Mouse (Mus musculus) embryonic facial prominence, embryonic 12.5 days (tissue): ENCODE results near the gene Lrch3. TPM values are rescaled to one million over a fixed set of nuclear protein-coding genes. Genes with fewer than 3 reads are reported as not detected.
"Not testable (repeated sequence)": the region's sequence is repeated elsewhere in the genome, so short reads cannot be mapped to it uniquely, and the experiment has no call there.

Source experiments
- ATAC-seq: fragments of 200-750 bp; cut with Nextera tagmentation; 2 replicates; pipeline ENCODE4 v1.8.0; 2017; ENCODE audit not compliant: insufficient number of reproducible peaks, insufficient read depth, low FRiP score, low TSS enrichment
- H3K27ac ChIP-seq: fragments of 300-500 bp; sonication (generic); 2 replicates; pipeline ENCODE4 v1.5.1; 2016; ENCODE audit warnings: mild to moderate bottlenecking
- H3K27me3 ChIP-seq: fragments of 300-500 bp; sonication (generic); 2 replicates; pipeline ENCODE4 v1.6.1; 2016; ENCODE audit warnings: mild to moderate bottlenecking, moderate library complexity
- H3K36me3 ChIP-seq: fragments of 300-500 bp; sonication (generic); 2 replicates; pipeline ENCODE4 v1.6.1; 2016; ENCODE audit warnings: mild to moderate bottlenecking
- H3K4me1 ChIP-seq: fragments of 300-500 bp; sonication (generic); 2 replicates; pipeline ENCODE4 v1.6.1; 2016
- H3K4me2 ChIP-seq: fragments of 300-500 bp; sonication (generic); replicated peaks from 2 replicates; pipeline ENCODE4 v1.6.1; 2016; ENCODE audit warnings: mild to moderate bottlenecking, moderate library complexity
- H3K4me3 ChIP-seq: fragments of 300-500 bp; sonication (generic); 2 replicates; pipeline ENCODE4 v1.5.1; 2016; ENCODE audit warnings: mild to moderate bottlenecking
- H3K9ac ChIP-seq: fragments of 300-500 bp; sonication (generic); 2 replicates; pipeline ENCODE4 v1.6.1; 2016; ENCODE audit warnings: mild to moderate bottlenecking, moderate library complexity
- H3K9me3 ChIP-seq: fragments of 300-500 bp; sonication (generic); 2 replicates; pipeline ENCODE4 v1.6.1; 2016; ENCODE audit warnings: mild to moderate bottlenecking, moderate library complexity
- WGBS: fragments of 180-500 bp; shearing (Covaris S2); methylation state at CpG from one replicate; pipeline ENCODE4 v1.1.7; 2016; 5-methylcytosine and 5-hydroxymethylcytosine counted together
- polyA plus RNA-seq: library from polyadenylated mRNA; unstranded; fragments of >200 nt; fragmentation: Nextera tagmentation; extraction: Ambion mirVana; gene quantifications from 2 replicates; pipeline ENCODE4 v1.2.1, GENCODE M21; 2016

Gene Lrch3
- polyA plus RNA-seq, 1 experiment from 2014 or later = 43.7 TPM

- no peaks in the 10 kb centered on the region for H3K27me3 ChIP-seq
- H3K9me3 ChIP-seq = no peaks in the 10 kb centered on the region
- WGBS = under 1% methylated on average over 24 of the region's 24 CpGs
- ATAC-seq = no peak
- peak overlapping the region; percentile 81 for H3K4me3 ChIP-seq
- peak overlapping the region; percentile 93 for H3K27ac ChIP-seq
- H3K36me3 ChIP-seq = peaks cover 32% of the 10 kb centered on the region
- H3K9ac ChIP-seq = peak overlapping the region; percentile 91
- H3K4me2 ChIP-seq = peak overlapping the region; percentile 72
- peaks cover 16% of the 10 kb centered on the region for H3K4me1 ChIP-seq
These were observed 142.9 kb downstream of the Lrch3 start for GRCm38 (mm10) chr16:33056786-33057185.

- Histone ChIP-seq H3K36me3 (peaks cover 32% of the 10 kb centered on the region), H3K9ac (peak overlapping the region; percentile 28), H3K27ac (no peak overlapping the region), H3K4me3 (peak overlapping the region; percentile 15; the same call in 1 of the 2 replicates), H3K4me1 (peaks cover 18% of the 10 kb centered on the region), H3K9me3 (no peaks in the 10 kb centered on the region), H3K27me3 (no peaks in the 10 kb centered on the region), H3K4me2 (peak overlapping the region; percentile 72)
- ATAC-seq = no peak
- WGBS = 90% methylated on average over 16 of the region's 16 CpGs
These were observed 144.1 kb downstream of the Lrch3 start for GRCm38 (mm10) chr16:33058033-33058432.

GRCm38 (mm10) chr16:33058656-33059055 lies 144.8 kb downstream of the Lrch3 start:
- peak overlapping the region; percentile 72; the same call in 1 of the 2 replicates for H3K4me2 ChIP-seq
- 91% methylated on average over 9 of the region's 9 CpGs for WGBS
- not testable (repeated sequence) for H3K4me3 ChIP-seq, H3K9ac ChIP-seq, H3K27me3 ChIP-seq, H3K9me3 ChIP-seq, ATAC-seq, H3K27ac ChIP-seq
- H3K4me1 ChIP-seq = peaks cover 25% of the 10 kb centered on the region
- H3K36me3 ChIP-seq = peaks cover 32% of the 10 kb centered on the region

- no peak overlapping the region for H3K4me2 ChIP-seq
- H3K27ac ChIP-seq = no peak overlapping the region
- peaks cover 28% of the 10 kb centered on the region for H3K4me1 ChIP-seq
- 83% methylated on average over 1 of the region's 1 CpGs for WGBS
- H3K9me3 ChIP-seq = no peaks in the 10 kb centered on the region
- no peak overlapping the region for H3K4me3 ChIP-seq
- H3K27me3 ChIP-seq = no peaks in the 10 kb centered on the region
- no peak overlapping the region for H3K9ac ChIP-seq
- peaks cover 32% of the 10 kb centered on the region for H3K36me3 ChIP-seq
- no peak for ATAC-seq
These were observed 145.6 kb downstream of the Lrch3 start for GRCm38 (mm10) chr16:33059471-33059870.

- Histone ChIP-seq H3K9me3 (no peaks in the 10 kb centered on the region), H3K9ac (no peak overlapping the region), H3K36me3 (peaks cover 32% of the 10 kb centered on the region), H3K4me2 (no peak overlapping the region), H3K27ac (no peak overlapping the region), H3K4me3 (no peak overlapping the region), H3K27me3 (no peaks in the 10 kb centered on the region), H3K4me1 (peaks cover 28% of the 10 kb centered on the region)
- ATAC-seq = no peak
- WGBS = 79% methylated on average over 2 of the region's 2 CpGs
These were observed 147.0 kb downstream of the Lrch3 start for GRCm38 (mm10) chr16:33060926-33061325.

GRCm38 (mm10) chr16:33061400-33061799 lies 147.5 kb downstream of the Lrch3 start:
- peaks cover 28% of the 10 kb centered on the region for H3K4me1 ChIP-seq
- no peaks in the 10 kb centered on the region for H3K9me3 ChIP-seq
- peak overlapping the region; percentile 90 for H3K4me2 ChIP-seq

GRCm38 (mm10) chr16:33062024-33062681 lies 148.3 kb downstream of the Lrch3 start, which contains the start of gene Lmln:
Lmln (plus strand) TSS chr16:33062521.
- Histone ChIP-seq H3K4me1 (peaks cover 28% of the 10 kb centered on the region), H3K36me3 (peaks cover 32% of the 10 kb centered on the region), H3K4me3 (peak within 1 kb of the TSS; percentile 84), H3K4me2 (peak within 1 kb of the TSS; percentile 90), H3K9me3 (no peaks in the 10 kb centered on the region), H3K27ac (peak within 1 kb of the TSS; percentile 76), H3K27me3 (no peaks in the 10 kb centered on the region), H3K9ac (peak within 1 kb of the TSS; percentile 67)
- ATAC-seq = peak; percentile 96
- WGBS = under 1% methylated on average over 61 of the region's 64 CpGs

More at GRCm38 (mm10) chr16:33061400-33061799, 147.5 kb downstream of the Lrch3 start:
- WGBS = 49% methylated on average over 11 of the region's 11 CpGs
- Histone ChIP-seq H3K27ac (peak overlapping the region; percentile 76), H3K27me3 (no peaks in the 10 kb centered on the region), H3K4me3 (no peak overlapping the region), H3K36me3 (peaks cover 32% of the 10 kb centered on the region), H3K9ac (no peak overlapping the region)
- no peak for ATAC-seq

- Histone ChIP-seq H3K9me3 (no peaks in the 10 kb centered on the region), H3K4me2 (peak overlapping the region; percentile 90), H3K9ac (peak overlapping the region; percentile 67), H3K36me3 (peaks cover 32% of the 10 kb centered on the region), H3K4me3 (peak overlapping the region; percentile 84), H3K4me1 (peaks cover 28% of the 10 kb centered on the region), H3K27ac (peak overlapping the region; percentile 76), H3K27me3 (no peaks in the 10 kb centered on the region)
- ATAC-seq = no peak; the same call in 1 of the 2 replicates
- WGBS = under 1% methylated on average over 34 of the region's 35 CpGs
These were observed 148.8 kb downstream of the Lrch3 start for GRCm38 (mm10) chr16:33062682-33063131.

- Histone ChIP-seq H3K36me3 (peaks cover 28% of the 10 kb centered on the region), H3K27me3 (no peaks in the 10 kb centered on the region), H3K27ac (no peak overlapping the region), H3K9ac (peak overlapping the region; percentile 67), H3K4me1 (peaks cover 23% of the 10 kb centered on the region), H3K9me3 (no peaks in the 10 kb centered on the region), H3K4me2 (peak overlapping the region; percentile 90), H3K4me3 (peak overlapping the region; percentile 84)
- WGBS = 33% methylated on average over 7 of the region's 7 CpGs
- no peak for ATAC-seq
These were observed 149.4 kb downstream of the Lrch3 start for GRCm38 (mm10) chr16:33063267-33063666.

GRCm38 (mm10) chr16:33064636-33065035 lies 150.7 kb downstream of the Lrch3 start:
- no peak overlapping the region for H3K4me2 ChIP-seq
- H3K9me3 ChIP-seq = no peaks in the 10 kb centered on the region
- no peaks in the 10 kb centered on the region for H3K27me3 ChIP-seq
- no peak overlapping the region for H3K4me3 ChIP-seq
- ATAC-seq = no peak
- no peak overlapping the region for H3K9ac ChIP-seq
- peaks cover 14% of the 10 kb centered on the region for H3K4me1 ChIP-seq
- H3K27ac ChIP-seq = no peak overlapping the region
- 75% methylated on average over 9 of the region's 9 CpGs for WGBS
- H3K36me3 ChIP-seq = peaks cover 14% of the 10 kb centered on the region
